Mouse (Mus musculus): ENCODE measurements around the gene Dhx15.
A peak's percentile ranks its signal among the peaks of the same experiment; 100 is the strongest.

Dhx15 gene

GRCm38 (mm10) chr5:52141936-52142335 lies 48.4 kb downstream of the Dhx15 start:
- no peak for DNase-seq

- DNase-seq = no peak
Measured at GRCm38 (mm10) chr5:52138819-52139218, 51.5 kb downstream of the Dhx15 start.

GRCm38 (mm10) chr5:52138134-52138533 lies 52.2 kb downstream of the Dhx15 start:
- no peak for DNase-seq

GRCm38 (mm10) chr5:52135460-52136141 lies 54.7 kb downstream of the Dhx15 start:
- no peak for DNase-seq

GRCm38 (mm10) chr5:52132840-52133239 lies 57.5 kb downstream of the Dhx15 start:
- no peak for DNase-seq

- DNase-seq = peak; percentile 44
Measured at GRCm38 (mm10) chr5:52132092-52132491, 58.2 kb downstream of the Dhx15 start.

- no peak for DNase-seq
Measured at GRCm38 (mm10) chr5:52131389-52131788, 58.9 kb downstream of the Dhx15 start.

- DNase-seq = peak; percentile 63
Measured at GRCm38 (mm10) chr5:52130496-52130895, 59.8 kb downstream of the Dhx15 start.

GRCm38 (mm10) chr5:52126263-52126662 lies 64.1 kb downstream of the Dhx15 start:
- DNase-seq = no peak

GRCm38 (mm10) chr5:52125854-52126253 lies 64.5 kb downstream of the Dhx15 start:
- DNase-seq = no peak

- no peak for DNase-seq
Measured at GRCm38 (mm10) chr5:52122146-52122545, 68.2 kb downstream of the Dhx15 start.

- DNase-seq = peak; percentile 27
Measured at GRCm38 (mm10) chr5:52119822-52120221, 70.5 kb downstream of the Dhx15 start.

GRCm38 (mm10) chr5:52119192-52119591 lies 71.1 kb downstream of the Dhx15 start:
- no peak for DNase-seq

- DNase-seq = no peak
Measured at GRCm38 (mm10) chr5:52117829-52118228, 72.5 kb downstream of the Dhx15 start.

GRCm38 (mm10) chr5:52116404-52116803 lies 73.9 kb downstream of the Dhx15 start:
- DNase-seq = no peak

- DNase-seq = peak; percentile 67
Measured at GRCm38 (mm10) chr5:52115821-52116317, 74.4 kb downstream of the Dhx15 start.

GRCm38 (mm10) chr5:52114751-52115451 lies 75.4 kb downstream of the Dhx15 start:
- DNase-seq = no peak

GRCm38 (mm10) chr5:52113851-52114731 lies 76.2 kb downstream of the Dhx15 start:
- DNase-seq = peak; percentile 17

GRCm38 (mm10) chr5:52112953-52113841 lies 77.1 kb downstream of the Dhx15 start:
- peak; percentile 19 for DNase-seq

- DNase-seq = no peak
Measured at GRCm38 (mm10) chr5:52112191-52112760, 78.0 kb downstream of the Dhx15 start.

- DNase-seq = no peak
Measured at GRCm38 (mm10) chr5:52110808-52111663, 79.3 kb downstream of the Dhx15 start.
